Mouse (Mus musculus) liver, embryonic 14.5 days (tissue): ENCODE measurements around the gene Nin.

Source experiments
- CTCF ChIP-seq: IDR thresholded peaks from 2 replicates; pipeline ENCODE4 v1.5.1; 2016; ENCODE audit warnings: antibody characterized with exemption, low read depth, control low read depth
- EP300 ChIP-seq: IDR thresholded peaks from 2 replicates; pipeline ENCODE4 v1.6.1; 2016; ENCODE audit warnings: antibody characterized with exemption, low read depth

- TF ChIP-seq CTCF (no peak), EP300 (no peak)
Observed at GRCm38 (mm10) chr12:70011681-70012080, 101.8 kb downstream of the Nin start.
